Mouse (Mus musculus): ENCODE measurements around the gene Igsf11. TPM values are rescaled to one million over a fixed set of nuclear protein-coding genes. Genes with fewer than 3 reads are reported as not detected.

Igsf11 gene
- polyA plus RNA-seq, 1 experiment from 2014 or later: 4.5 TPM

GRCm38 (mm10) chr16:39071431-39071830, 179.0 kb downstream of the Igsf11 start:
- Histone ChIP-seq H3K9me3 (ENCODE audit: control insufficient read depth, low read length) (no peaks in the 10 kb centered on the region), H3K4me2 (replicated peaks) (no peak overlapping the region), H3K4me3 (replicated peaks; ENCODE audit: low read length) (no peak overlapping the region), H3K27me3 (ENCODE audit: control insufficient read depth, insufficient read depth, low read length) (no peaks in the 10 kb centered on the region), H3K27ac (no peak overlapping the region), H3K4me1 (replicated peaks; ENCODE audit: control insufficient read depth, insufficient read depth, low read length) (no peaks in the 10 kb centered on the region), H3K36me3 (replicated peaks; ENCODE audit: control insufficient read depth, insufficient read depth) (no peaks in the 10 kb centered on the region), H3K9ac (no peak overlapping the region)
- no peak for DNase-seq (ENCODE audit: low spot score)
- 30% methylated on average over 3 of the region's 3 CpGs for WGBS
- ATAC-seq (ENCODE audit: low FRiP score): no peak

Other genes starting within 250 kb of the Igsf11 start
- 5.6 and 7.8 TPM in 2 replicates for gene Arhgap31, start 179.4 kb upstream of the Igsf11 start, polyA plus RNA-seq (2014; fragmentation: Nextera tagmentation; extraction: Ambion mirVana)
- 40.0 and 41.7 TPM in 2 replicates for gene B4galt4, start 150.4 kb upstream of the Igsf11 start, polyA plus RNA-seq (2014; fragmentation: Nextera tagmentation; extraction: Ambion mirVana)
- gene Upk1b, start 92.3 kb upstream of the Igsf11 start, polyA plus RNA-seq (2014; fragmentation: Nextera tagmentation; extraction: Ambion mirVana): 0.16 and 0.18 TPM in 2 replicates
- not detected in 2 replicates for gene 4930435E12Rik, start 63.9 kb upstream of the Igsf11 start, polyA plus RNA-seq (2014; fragmentation: Nextera tagmentation; extraction: Ambion mirVana)